Mouse (Mus musculus): Measurements from ENCODE around the gene Cpne5.
"Not testable (repeated sequence)": the region's sequence is repeated elsewhere in the genome, so short reads cannot be mapped to it uniquely, and the experiment has no call there.

Cpne5 gene

DNA sequence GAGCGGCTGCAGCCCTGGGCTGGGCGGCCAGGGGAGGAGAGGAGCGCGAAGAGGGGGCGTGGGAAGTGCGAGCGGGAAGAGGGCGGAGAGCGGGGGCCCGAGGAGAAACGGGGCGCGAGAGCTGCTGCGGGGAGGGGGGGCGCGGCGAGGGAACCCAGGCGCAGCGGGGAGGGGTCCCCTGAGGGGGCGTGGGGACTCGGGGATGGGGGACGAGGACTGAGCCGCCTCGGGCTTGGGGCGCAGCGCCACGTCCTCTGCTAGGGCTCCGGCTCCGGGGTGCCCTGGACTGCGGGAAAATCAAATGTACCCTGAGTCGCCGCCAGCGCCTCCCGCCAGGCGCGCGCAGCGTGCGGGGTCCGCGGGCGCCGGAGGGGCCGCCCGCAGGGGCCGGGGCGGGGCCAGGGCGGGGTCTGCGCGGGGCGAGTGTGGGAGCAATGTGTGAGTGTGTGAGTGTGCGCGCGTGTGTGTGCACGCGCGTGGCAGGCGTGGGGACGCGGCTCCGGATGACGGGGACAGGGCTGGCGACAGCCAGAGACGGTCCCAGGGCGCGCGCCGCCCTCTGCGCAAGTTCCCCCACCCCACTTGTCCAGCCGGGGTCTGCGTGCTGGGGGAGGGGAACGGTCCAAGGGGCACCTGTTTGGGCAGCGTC, at the start of gene Cpne5:
Gene Cpne5, minus strand, starts transcription at position 396 of the 649 bp plus-strand sequence.
- DNase-seq (ENCODE audit: low read depth, low spot score): peak; percentile 59

DNA sequence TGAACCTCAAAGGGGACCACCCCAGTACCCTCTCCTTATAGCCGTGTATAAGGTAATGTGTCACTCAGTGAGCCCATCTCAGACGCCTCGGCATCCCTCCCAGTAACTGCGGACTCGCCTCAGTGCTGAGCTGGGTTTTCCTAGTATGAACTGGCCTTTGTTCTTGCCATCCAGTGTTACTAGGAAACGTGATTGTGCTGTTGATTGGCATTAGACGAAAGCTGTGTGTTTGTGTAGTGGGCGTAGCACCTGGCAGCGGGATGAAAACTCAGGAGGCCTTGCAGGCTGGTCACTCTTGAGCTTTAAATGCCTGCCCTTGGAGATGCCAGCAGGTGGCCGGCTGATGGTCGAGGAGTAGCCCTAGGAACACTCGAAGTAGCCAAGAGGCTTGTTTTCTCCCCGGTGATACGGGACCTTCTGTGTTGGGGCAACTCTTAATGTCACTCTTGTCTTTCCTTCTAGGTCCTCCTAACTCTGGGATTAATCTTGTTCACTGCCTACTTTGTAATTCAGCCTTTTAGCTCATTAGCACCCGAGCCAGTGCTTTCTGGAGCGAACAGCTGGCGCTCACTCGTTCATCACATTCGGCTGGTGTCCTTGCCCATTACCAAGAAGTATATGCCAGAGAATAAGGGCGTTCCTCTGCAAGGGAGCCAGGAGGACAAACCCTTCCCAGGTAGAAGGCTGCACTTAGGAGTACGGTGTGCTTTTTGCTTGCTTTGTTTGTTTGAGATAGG, 44.4 kb upstream of the Cpne5 start:
- DNase-seq (ENCODE audit: low read depth, low spot score): peak; percentile 53

DNA sequence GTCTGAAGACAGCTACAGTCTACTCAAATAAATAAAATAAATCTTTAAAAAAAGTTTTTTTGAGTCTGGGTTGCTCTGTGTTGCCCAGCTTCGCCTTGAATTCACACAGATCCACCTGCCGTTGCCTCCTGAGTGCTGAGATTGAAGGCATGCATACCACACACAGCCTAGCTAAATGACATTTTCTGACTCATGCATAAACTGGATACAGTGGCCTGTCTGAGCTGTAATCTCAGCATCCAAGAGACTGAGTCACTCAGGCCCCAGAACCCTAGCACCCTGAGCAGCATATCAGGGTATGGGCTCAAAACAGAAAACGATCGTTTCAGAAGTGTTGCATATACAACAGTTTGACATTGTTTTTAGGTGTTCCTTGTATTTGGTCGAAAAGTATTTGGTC, 43.6 kb upstream of the Cpne5 start:
- DNase-seq (ENCODE audit: low read depth, low spot score): no peak

DNA sequence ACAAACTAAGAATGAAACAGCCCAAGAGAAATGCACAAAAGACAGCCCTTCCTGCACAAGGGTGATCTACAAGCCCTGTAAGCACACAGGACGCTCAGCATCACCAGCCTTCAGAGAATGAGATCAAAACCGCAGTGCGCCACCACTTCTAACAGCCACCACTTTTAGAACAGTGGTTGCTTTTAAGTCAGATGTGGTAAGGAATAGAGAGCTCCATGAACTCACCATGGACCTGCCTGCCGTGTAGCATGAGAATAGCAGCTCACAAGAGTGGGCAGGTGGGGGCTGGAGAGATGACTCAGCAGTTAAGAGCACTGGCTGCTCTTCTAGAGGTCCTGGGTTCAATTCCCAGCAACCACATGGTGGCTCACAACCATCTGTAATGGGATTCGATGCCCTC, 42.5 kb upstream of the Cpne5 start:
- no peak for DNase-seq (ENCODE audit: low read depth, low spot score)

DNA sequence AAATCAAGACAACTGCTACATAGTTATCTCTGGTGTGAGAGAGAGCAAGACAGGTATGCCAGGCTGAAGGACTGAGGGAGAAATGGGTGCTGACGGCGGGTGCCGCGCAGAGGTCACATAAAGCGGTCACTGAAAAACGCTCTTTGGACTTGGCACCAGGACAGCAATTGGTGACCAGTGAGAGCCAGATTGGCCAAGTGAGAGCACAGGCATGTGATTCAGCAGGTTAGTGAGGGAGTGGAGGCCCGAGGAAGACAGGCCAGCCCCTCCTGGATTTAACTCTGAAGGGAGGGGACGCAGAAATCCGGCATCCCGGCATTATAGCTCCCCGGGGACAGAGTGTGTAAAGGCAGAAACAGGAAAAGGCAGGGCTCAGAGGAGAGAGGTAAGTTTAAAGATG, 35.9 kb upstream of the Cpne5 start:
- no peak for DNase-seq (ENCODE audit: low read depth, low spot score)

DNA sequence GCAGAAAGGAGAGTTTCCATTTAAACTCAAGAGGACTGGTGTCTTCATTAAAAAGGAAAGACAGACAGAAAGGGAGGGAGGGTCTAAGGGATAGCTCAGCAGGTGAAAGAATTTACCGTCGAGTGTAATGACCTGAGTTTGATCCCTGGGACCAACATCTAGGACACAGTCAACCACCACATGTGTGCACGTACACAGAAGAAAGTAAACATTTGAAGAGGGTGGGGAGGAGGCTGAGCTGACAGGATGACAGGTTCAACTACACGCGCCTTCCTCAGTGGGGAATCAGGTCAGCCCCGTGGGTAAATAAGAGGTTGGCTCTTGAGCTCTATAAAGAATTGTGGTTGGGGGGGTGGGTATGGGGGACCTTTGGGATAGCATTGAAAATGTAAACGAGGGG, 35.2 kb upstream of the Cpne5 start:
- no peak for DNase-seq (ENCODE audit: low read depth, low spot score)

DNA sequence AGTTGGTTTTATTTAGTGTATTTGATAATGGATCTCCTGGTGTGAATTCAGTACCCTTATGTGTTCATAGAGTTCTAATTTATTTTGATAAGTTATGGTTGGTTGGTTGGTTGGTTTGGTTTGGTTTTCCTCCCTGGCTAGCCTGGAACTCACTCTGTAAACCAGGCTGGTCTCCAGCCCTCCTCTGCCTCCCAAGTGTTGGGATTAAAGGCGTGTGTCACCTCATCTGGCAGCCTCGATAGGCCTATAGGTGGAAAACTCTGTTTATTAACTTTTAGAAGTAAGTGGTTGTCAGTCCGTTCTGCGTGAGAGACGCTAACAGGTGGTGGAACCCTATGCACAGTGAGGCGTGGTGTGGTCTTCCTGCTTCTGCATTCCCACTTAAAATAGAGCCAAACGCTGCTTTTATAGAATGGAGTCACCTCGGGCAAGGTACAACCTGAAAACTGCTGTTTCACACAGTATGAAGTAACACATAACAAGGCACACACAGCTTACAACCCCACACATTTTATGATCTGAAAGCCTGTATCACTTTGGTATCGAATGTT, 32.3 kb upstream of the Cpne5 start:
- DNase-seq (ENCODE audit: low read depth, low spot score): no peak

DNA sequence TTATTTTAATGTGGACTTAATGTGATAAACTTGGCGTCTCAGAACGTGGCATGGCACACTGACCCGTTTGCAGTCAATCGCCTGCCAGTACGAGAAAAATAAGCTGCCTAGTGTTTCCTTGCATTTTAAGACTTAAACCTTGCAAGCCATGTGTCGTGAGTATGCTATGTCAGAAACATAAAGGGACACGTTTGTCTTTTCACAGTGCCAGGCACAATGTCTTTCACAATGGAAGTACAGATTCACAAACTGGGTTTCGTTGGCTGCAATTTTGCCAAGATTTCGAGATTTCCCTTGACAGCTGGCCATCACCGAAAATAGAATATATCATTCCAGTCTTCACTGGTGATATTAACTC, 31.4 kb upstream of the Cpne5 start:
- no peak for DNase-seq (ENCODE audit: low read depth, low spot score)

DNA sequence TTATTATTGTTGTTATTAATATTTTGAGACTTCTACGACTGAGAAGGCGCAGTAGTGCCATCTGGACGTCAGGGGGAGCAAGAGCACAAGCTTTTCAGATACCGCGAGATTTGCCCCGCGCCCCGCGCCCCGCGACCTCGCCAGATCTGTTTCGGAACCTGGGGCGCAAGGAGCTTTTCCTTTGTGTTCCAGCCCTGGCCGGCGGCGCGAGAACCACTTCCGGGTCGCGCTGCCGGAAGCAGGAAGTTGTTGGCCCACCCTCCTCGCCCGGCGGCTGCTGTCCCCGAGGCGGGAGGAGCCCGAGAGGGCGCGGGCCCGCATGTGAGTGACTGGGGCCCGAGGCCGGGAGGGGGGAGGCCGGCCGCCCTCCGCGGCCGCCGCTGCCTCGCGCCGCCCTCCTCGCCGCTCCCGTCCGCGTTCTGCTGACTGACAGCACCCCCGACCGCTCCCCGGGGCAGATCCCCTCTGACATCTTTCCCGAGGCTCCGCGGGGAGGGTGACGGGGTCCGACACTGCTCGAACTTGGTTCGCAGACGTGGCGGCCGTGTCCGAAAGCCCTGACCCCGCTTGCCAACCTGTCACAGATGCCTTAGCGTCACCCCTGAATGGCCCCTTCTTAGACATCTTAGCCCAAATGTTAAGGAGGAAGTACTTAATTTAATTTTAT, 30.8 kb upstream of the Cpne5 start, which contains the start of gene BC004004:
Gene BC004004, plus strand, starts transcription at position 107 of the 667 bp plus-strand sequence.
- DNase-seq (ENCODE audit: low read depth, low spot score): peak; percentile 98

DNA sequence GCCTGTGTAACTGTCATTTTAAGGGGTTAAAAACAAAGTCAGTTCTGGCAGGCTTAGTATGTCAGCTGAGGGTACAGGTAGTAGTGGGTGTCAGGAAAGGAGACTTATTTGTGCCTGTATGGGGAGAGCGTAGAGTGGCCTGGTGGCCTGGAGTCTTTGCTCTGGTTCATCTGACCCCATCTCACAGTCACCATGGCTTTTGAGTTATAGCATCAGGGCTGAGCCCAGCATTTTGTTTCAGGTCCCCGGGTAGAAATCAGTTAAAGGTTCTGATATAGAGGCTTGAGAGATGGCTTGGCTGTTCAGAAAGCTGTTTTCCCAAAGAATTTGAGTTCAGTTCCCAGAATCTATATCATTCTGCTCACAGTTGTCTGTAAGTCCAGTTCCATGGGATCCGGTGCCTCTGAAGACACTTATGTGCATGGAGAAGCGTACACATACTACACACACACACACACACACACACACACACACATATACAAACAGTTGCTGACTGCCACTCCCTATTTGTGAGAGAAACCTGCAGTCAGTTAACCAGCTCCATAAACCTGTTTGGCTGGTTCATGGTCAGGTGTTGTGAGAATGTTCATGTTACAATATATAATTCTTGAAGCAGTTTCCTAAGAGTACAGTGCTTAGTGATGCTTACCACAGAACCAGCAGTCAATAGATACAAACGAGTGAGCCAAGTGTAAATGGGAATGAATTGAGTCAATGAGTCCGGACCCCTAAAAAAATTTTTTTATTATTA, 30.1 kb upstream of the Cpne5 start:
- DNase-seq (ENCODE audit: low read depth, low spot score): peak; percentile 17

DNA sequence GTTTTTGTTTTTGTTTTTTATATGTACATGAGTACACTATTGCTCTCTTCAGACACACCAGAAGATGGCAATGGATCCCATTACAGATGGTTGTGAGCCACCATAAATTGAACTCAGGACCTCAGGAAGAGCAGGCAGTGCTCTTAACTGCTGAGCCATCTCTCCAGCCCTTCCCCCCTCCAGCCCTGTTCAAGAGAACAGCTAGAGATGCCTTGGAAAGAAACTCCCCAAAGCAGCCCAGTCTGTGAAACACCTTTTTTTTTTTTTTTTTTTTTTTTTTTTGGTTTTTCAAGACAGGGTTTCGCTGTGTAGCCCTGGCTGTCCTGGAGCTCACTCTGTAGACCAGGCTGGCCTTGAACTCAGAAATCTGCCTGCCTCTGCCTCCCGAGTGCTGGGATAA, 29.1 kb upstream of the Cpne5 start:
- not testable (repeated sequence) for DNase-seq (ENCODE audit: low read depth, low spot score)

DNA sequence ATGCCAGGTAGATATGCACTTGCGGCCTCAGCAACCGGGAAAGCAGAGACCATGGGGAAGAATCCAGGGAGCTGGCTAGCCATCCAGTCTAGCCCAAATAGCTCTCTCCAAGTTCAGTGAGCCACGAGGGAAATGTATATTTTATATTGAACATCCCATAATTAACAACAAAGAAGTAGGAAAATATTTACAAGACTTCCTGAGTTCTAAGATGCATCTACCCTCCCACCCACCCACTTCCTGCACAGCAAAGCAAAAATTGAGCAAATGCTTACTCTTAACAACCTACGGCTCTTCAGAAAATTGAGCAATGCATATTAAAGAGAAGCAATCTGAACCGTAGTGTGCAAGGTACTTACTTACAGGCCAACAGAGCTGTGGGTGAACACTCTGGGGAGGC, 26.8 kb upstream of the Cpne5 start:
- no peak for DNase-seq (ENCODE audit: low read depth, low spot score)

DNA sequence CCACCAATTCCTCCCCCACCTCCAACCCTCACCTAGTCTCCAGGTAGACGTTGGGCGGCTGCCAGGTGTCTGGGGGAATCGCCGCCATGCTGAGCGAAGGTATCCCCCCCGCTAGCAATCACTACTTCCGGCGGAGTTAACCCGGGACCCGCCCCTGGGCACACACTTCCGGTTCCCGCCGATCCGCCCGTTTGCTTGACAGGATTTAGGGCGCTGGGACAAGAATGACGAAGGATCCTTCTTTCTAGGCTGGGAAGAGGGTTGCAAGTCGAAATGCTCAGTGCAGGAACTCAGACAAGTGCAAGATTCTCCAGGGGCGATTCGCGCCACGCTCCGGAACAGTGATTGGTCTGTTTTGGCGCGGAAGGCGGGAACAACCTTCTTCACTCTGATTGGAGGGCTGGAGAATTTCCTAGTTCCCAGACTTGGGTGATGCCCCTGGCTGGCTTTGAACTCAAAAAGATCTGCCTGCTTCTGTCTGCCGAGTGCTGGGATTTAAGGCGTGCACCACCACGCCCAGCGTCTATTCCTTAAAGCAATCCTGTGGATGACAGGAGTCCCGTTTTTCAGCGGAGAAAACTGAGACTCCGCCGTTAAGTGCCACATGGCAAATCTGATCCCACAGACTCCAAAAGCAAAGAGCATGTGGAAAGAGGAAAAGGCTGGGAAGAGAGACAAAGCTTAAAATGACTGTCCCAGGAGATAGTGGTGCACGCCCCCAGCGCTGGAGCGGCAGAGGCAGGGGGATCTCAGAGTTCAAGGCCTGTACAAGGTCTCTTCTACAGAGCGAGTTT, 26.1 kb upstream of the Cpne5 start, which contains the start of gene Ppil1:
Gene Ppil1, minus strand, starts transcription at position 347 of the 794 bp plus-strand sequence.
- DNase-seq (ENCODE audit: low read depth, low spot score): peak; percentile 90

DNA sequence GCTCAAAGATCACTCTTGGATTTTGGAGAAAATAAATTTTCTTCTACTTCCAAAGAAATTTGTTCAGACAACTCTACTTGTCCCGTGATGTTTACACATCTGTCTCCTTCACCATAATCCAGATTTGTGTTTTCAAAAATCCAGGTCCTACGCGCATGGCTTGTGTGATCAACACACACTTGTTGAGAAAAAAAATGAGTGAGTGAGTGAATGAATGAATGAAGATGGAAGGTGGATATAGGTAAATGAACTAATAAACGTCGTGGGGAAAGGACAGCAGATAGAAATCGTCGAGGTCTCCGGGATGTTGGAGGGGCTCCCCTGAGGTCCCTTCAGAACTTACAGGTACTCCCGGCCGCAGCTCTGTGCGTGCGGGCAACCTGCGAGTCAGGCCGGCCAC, 25.4 kb upstream of the Cpne5 start:
- no peak for DNase-seq (ENCODE audit: low read depth, low spot score)

DNA sequence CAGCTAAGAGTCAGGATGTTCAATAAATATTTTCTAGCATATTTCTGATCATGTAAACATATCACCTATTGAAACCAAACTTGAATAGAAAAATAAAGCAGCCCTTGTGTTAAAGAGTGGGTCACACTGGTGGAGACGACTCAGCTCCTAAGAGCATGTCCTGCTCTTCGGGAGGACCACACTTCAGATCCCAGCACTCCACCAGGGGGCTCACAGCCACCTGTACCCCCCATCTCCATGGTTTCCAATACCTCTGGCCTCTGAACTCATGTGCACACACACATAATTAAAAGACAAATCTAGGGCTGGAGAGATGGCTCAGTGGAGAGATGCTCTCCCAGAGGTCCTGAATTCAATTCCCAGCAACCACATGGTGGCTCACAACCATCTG, 24.3 kb upstream of the Cpne5 start:
- no peak for DNase-seq (ENCODE audit: low read depth, low spot score)

DNA sequence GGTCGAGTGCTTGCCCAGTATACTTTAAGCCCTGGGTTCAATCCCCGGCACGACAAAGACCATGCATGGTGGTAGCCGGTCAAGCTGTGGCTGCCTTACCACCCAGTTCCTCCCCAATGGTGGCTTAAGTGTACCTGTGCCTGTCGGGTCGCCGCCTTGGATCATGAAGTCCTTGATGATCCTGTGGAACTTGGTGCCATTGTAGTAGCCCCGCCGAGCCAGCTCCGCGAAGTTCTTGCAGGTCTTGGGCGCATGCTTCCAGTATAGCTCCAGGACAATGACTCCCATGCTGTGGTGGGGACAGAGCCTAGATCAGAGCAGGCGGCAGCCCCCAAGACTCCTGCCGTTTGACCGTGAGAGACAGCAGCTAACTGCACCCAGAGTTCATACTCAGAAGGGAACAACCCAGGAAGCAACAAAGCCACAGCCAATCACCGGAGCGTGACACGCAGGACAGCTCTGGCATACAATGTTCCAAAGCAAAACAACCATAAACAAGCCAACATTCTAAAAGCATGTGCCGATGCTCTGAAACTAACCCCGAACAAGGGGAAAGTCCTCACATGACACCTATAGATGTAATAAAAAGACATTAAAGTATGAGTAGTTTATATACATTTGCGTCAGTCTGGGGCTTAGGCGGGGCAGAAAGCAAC, 23.8 kb upstream of the Cpne5 start:
- DNase-seq (ENCODE audit: low read depth, low spot score): no peak

DNA sequence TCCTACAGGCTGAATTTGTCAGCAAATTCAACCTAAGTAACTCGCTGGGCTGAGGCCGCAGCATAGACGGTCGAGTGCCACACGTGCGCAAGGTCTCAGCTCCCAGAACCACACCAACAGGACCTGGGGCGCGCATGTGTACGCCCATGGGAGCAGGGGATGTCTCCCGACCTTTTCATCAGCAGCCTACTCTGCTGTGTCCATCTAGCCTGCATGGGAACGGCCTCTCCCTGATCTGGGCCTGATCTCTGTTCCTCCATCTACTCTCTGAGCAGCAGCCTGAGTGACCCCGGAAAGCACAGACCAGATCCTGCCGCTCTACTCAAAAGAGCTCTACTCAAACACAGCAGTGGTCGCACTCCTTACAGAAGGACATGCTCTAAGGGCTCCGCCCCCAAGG, 22.5 kb upstream of the Cpne5 start:
- DNase-seq (ENCODE audit: low read depth, low spot score): no peak

DNA sequence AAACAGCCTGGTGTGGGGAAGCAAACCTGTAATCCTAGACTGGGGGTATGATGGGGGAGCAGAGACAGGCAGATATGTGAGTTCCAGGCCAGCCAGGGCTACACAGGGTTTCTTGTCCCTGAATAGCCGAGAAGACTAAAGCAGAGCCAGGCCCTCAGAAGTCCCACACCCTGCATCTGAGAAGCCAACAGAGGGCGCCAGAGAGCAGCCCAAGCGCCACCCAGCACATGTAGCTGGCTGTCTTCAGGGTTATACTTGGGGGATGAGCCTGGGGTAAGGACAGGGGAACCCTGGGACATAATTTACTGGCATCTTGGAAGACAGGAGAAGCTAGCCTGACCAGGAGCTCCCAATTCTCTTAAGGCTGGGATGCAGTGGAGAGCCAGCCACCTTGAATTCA, 21.5 kb upstream of the Cpne5 start:
- DNase-seq (ENCODE audit: low read depth, low spot score): peak; percentile 91

DNA sequence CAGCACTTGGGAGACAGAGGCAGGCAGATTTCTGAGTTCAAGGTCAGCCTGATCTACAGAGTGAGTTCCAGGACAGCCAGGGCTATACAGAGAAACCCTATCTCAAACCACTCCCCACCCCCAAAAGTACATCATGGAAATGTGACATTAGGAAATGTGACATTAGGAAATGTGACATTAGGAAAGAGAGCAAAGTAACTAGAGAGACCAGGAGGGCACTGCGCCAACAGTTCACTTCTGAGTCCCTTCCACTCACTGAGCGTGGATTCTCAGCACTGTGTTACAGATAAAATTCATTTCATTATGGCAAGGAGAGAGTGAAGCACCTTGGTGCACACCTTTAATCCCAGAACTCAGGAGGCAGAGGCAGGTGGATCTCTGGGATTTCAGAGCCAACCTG, 21.0 kb upstream of the Cpne5 start:
- DNase-seq (ENCODE audit: low read depth, low spot score): no peak

DNA sequence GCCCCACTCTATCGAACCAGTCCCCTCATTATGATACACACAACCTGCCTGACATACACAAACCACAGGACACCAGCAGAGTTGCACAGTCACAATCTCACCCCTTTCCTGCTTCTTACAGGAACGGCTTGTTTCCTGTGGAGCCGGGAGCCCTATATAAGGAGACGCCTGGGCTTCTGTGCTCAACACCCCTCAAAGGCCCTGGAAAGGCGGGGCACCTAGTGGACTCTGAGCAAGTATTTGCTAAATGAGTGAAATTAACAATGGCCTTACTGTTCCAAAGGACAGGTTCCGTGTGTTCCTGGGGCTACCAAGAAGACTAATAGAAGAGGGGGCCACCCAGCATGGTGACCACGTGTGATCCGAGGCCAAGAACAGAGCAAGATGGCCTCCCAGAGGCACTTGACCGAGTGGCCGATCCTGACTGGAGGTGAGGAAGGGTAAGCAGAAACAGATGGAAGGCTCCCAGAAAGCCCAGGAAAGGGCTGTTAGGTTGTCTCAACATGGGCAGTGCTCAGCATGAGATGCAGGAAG, 20.1 kb upstream of the Cpne5 start:
- no peak for DNase-seq (ENCODE audit: low read depth, low spot score)
